In the genomic region with DNA sequence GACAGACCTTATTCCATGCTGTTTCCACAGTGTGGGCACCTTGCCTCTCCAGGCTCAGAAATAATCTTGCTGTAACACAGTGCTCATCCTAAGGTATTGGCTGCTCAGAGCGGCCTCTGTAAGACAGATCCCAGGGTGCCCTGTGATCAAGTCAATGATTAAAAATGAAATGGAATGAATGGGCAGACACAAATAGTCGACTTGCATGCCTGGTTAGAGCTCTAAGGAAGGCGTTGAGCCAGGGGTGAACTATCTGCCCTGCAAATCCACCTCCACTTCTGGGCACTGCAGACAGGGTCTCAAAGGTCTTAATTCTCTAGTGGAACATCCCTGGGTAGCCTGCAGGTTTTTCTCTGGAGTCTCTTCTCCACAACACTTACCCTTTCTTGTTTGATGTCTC, we compare ENCODE assay signal across 22 mouse cellular contexts.
DNase-seq lines count a peak whose midpoint lies in the region; ATAC-seq lines count a peak whose summit lies in the region.
"Had no signal": no experiment of that assay in that cellular context is flagged by ENCODE, and none has a peak within 500 bp of the region (broad histone marks: within the 10 kb centered on the region; RNA-seq: fewer than 3 reads in every experiment).

No protein-coding gene starts in this region.

- peak; percentile 4 for DNase-seq in heart, adult 11 months
- DNase-seq in heart, postnatal 14 days = no peak
- peak; percentile 7 to 38 for DNase-seq in spleen, postnatal 4 days (ENCODE audit: low spot score in 2 of 2)
- DNase-seq in spleen, postnatal 36 days (ENCODE audit: low spot score in 2 of 2) = no peak
- DNase-seq in kidney, postnatal 10 days = peak; percentile 37
- DNase-seq in layer of hippocampus, adult 8-10 months (ENCODE audit: low spot score in 2 of 2) = no peak
- DNase-seq: adrenal gland, postnatal 10 days; cerebellum, adult 11 months; cerebellum, adult 9-10 months; cerebellum, postnatal 36 days; forebrain, postnatal 0 days; heart, postnatal 36 days; layer of hippocampus, adult 9-11 months; liver; lung, postnatal 36 days; thymus, adult 18-20 months; thymus, postnatal 25 days had no signal

- intact Hi-C loops in heart, postnatal 14 days (cut with DNase I) = loop anchor here (5.0 kb wide), 1 partner anchor 120 kb away; no protein-coding TSS in a partner anchor

- ATAC-seq in erythroid progenitor cell, adult 5-6 weeks (replicated peaks; ENCODE audit: low FRiP score, poor library complexity, severe bottlenecking) = no peak
- ATAC-seq: forebrain, postnatal 0 days; hindbrain, postnatal 0 days; intestine, embryonic 15.5 days; midbrain, embryonic 16.5 days; Patski had no signal

Comparison
In these comparisons a context has a peak if more than half of its experiments do, and no peak if none do; other contexts are left out.
1. DNase-seq: peak in heart, adult 11 months (single experiment), spleen, postnatal 4 days (2 of 2) and kidney, postnatal 10 days (single experiment); none in heart, postnatal 14 days (0 of 2), spleen, postnatal 36 days (0 of 2) and layer of hippocampus, adult 8-10 months (0 of 2).